Mouse (Mus musculus) limb, embryonic 11.5 days (tissue): ENCODE measurements at regions not wholly inside any gene's neighbourhood (a gene's known extent, or its start where the extent isn't known, plus 50 kb on each side); places are given as distances from the start of the nearest gene placed in this dataset.

ENCODE experiments used
- ATAC-seq: fragments of 200-750 bp; cut with Nextera tagmentation; 2 replicates; pipeline ENCODE4 v1.8.0; 2017; ENCODE audit warnings: low read depth; ENCODE audit not compliant: insufficient number of reproducible peaks, low FRiP score, low TSS enrichment
- DNase-seq: peaks from one replicate; pipeline ENCODE4 v3.0.0-alpha.2; 2015; ENCODE audit warnings: low spot score
- H3K27ac ChIP-seq: fragments of 300-500 bp; sonication (generic); replicated peaks from 2 replicates; pipeline ENCODE4 v1.5.1; 2014; ENCODE audit warnings: low read depth, mild to moderate bottlenecking, low read length
- H3K27me3 ChIP-seq: fragments of 300-500 bp; sonication (generic); 2 replicates; pipeline ENCODE4 v1.6.1; 2014; ENCODE audit warnings: mild to moderate bottlenecking, low read length, mixed read lengths; ENCODE audit not compliant: control insufficient read depth, insufficient read depth
- H3K36me3 ChIP-seq: fragments of 300-500 bp; sonication (generic); 2 replicates; pipeline ENCODE4 v1.6.1; 2014; ENCODE audit warnings: mild to moderate bottlenecking, low read length, moderate library complexity, mixed read lengths; ENCODE audit not compliant: control insufficient read depth, insufficient read depth
- H3K4me1 ChIP-seq: fragments of 300-500 bp; sonication (generic); 2 replicates; pipeline ENCODE4 v1.6.1; 2014; ENCODE audit warnings: low read length, mixed read lengths; ENCODE audit not compliant: control insufficient read depth, insufficient read depth
- H3K4me2 ChIP-seq: fragments of 300-500 bp; sonication (generic); 2 replicates; pipeline ENCODE4 v1.6.1; 2014; ENCODE audit warnings: low read depth, mild to moderate bottlenecking, moderate library complexity; ENCODE audit not compliant: severe bottlenecking
- H3K4me3 ChIP-seq: fragments of 300-500 bp; sonication (generic); 2 replicates; pipeline ENCODE4 v1.5.1; 2014; ENCODE audit warnings: low read depth, low read length
- H3K9ac ChIP-seq: fragments of 300-500 bp; sonication (generic); 2 replicates; pipeline ENCODE4 v1.6.1; 2014; ENCODE audit warnings: mild to moderate bottlenecking, low read length
- H3K9me3 ChIP-seq: fragments of 300-500 bp; sonication (generic); 2 replicates; pipeline ENCODE4 v1.6.1; 2016; ENCODE audit warnings: low read length; ENCODE audit not compliant: control insufficient read depth
- WGBS: fragments of 180-500 bp; shearing (Covaris S2); extraction: QIAGEN DNeasy Blood & Tissue Kit; methylation state at CpG from one replicate; pipeline ENCODE4 v1.1.7; 2014; 5-methylcytosine and 5-hydroxymethylcytosine counted together

GRCm38 (mm10) chr8:90657641-90658051 lies 159.5 kb downstream of the Gm19935 start:
- 46% methylated on average over 7 of the region's 7 CpGs for WGBS
- Histone ChIP-seq H3K27ac (no peak overlapping the region), H3K9ac (no peak overlapping the region), H3K4me1 (no peaks in the 10 kb centered on the region), H3K4me2 (no peak overlapping the region), H3K27me3 (no peaks in the 10 kb centered on the region), H3K4me3 (no peak overlapping the region), H3K9me3 (peaks cover 2% of the 10 kb centered on the region; the same call in 1 of the 2 replicates), H3K36me3 (no peaks in the 10 kb centered on the region)
- ATAC-seq (no peak), DNase-seq (peak; percentile 65)

- no peak overlapping the region for H3K9ac ChIP-seq
- no peaks in the 10 kb centered on the region for H3K4me1 ChIP-seq
- ATAC-seq (no peak), DNase-seq (no peak)
- WGBS, result 88% methylated on average over 5 of the region's 5 CpGs
- no peaks in the 10 kb centered on the region for H3K36me3 ChIP-seq
- no peak overlapping the region for H3K4me3 ChIP-seq
- H3K27ac ChIP-seq, result no peak overlapping the region
- no peak overlapping the region for H3K4me2 ChIP-seq
- peaks cover 2% of the 10 kb centered on the region; the same call in 1 of the 2 replicates for H3K9me3 ChIP-seq
- H3K27me3 ChIP-seq, result no peaks in the 10 kb centered on the region
Measured at GRCm38 (mm10) chr8:90657116-90657515, 160.1 kb downstream of the Gm19935 start.

- H3K9me3 ChIP-seq, result no peaks in the 10 kb centered on the region
- no peak overlapping the region for H3K4me3 ChIP-seq
- H3K36me3 ChIP-seq, result no peaks in the 10 kb centered on the region
- ATAC-seq (no peak), DNase-seq (no peak)
- no peak overlapping the region for H3K27ac ChIP-seq
- WGBS, result 56% methylated on average over 5 of the region's 5 CpGs
- H3K27me3 ChIP-seq, result no peaks in the 10 kb centered on the region
- no peak overlapping the region for H3K4me2 ChIP-seq
- no peak overlapping the region for H3K9ac ChIP-seq
- H3K4me1 ChIP-seq, result no peaks in the 10 kb centered on the region
Measured at GRCm38 (mm10) chr8:90656436-90657090, 160.6 kb downstream of the Gm19935 start.

- no peak overlapping the region for H3K9ac ChIP-seq
- H3K9me3 ChIP-seq, result no peaks in the 10 kb centered on the region
- ATAC-seq, result no peak
- no peaks in the 10 kb centered on the region for H3K36me3 ChIP-seq
- H3K27me3 ChIP-seq, result no peaks in the 10 kb centered on the region
- H3K27ac ChIP-seq, result no peak overlapping the region
- no peak for DNase-seq
- H3K4me2 ChIP-seq, result no peak overlapping the region
- no peak overlapping the region for H3K4me3 ChIP-seq
- WGBS, result 92% methylated on average over 2 of the region's 2 CpGs
- H3K4me1 ChIP-seq, result no peaks in the 10 kb centered on the region
Measured at GRCm38 (mm10) chr8:90654786-90655185, 162.4 kb downstream of the Gm19935 start.

GRCm38 (mm10) chr8:90642392-90642791 lies 174.8 kb downstream of the Gm19935 start:
- DNase-seq, result peak; percentile 16
- H3K27ac ChIP-seq, result no peak overlapping the region
- no peak for ATAC-seq
- H3K4me3 ChIP-seq, result no peak overlapping the region
- no peak overlapping the region for H3K9ac ChIP-seq
- H3K9me3 ChIP-seq, result no peaks in the 10 kb centered on the region
- H3K36me3 ChIP-seq, result no peaks in the 10 kb centered on the region
- no peaks in the 10 kb centered on the region for H3K27me3 ChIP-seq
- no peaks in the 10 kb centered on the region for H3K4me1 ChIP-seq
- 73% methylated on average over 6 of the region's 6 CpGs for WGBS
- H3K4me2 ChIP-seq, result no peak overlapping the region

GRCm38 (mm10) chr8:90636770-90637169 lies 180.4 kb downstream of the Gm19935 start:
- peak; percentile 7 for DNase-seq
- H3K9ac ChIP-seq, result no peak overlapping the region

GRCm38 (mm10) chr8:90635766-90636492 lies 181.3 kb downstream of the Gm19935 start:
- no peak overlapping the region for H3K4me2 ChIP-seq
- no peak for ATAC-seq
- H3K27me3 ChIP-seq, result no peaks in the 10 kb centered on the region
- DNase-seq, result peak; percentile 48
- no peaks in the 10 kb centered on the region for H3K4me1 ChIP-seq
- no peak overlapping the region for H3K9ac ChIP-seq
- no peak overlapping the region for H3K27ac ChIP-seq
- H3K4me3 ChIP-seq, result no peak overlapping the region
- H3K36me3 ChIP-seq, result no peaks in the 10 kb centered on the region
- H3K9me3 ChIP-seq, result no peaks in the 10 kb centered on the region
- WGBS, result 23% methylated on average over 7 of the region's 7 CpGs

More at GRCm38 (mm10) chr8:90636770-90637169, 180.4 kb downstream of the Gm19935 start:
- H3K4me3 ChIP-seq, result no peak overlapping the region
- no peaks in the 10 kb centered on the region for H3K4me1 ChIP-seq
- no peaks in the 10 kb centered on the region for H3K9me3 ChIP-seq
- no peaks in the 10 kb centered on the region for H3K36me3 ChIP-seq
- no peak for ATAC-seq
- WGBS, result 87% methylated on average over 7 of the region's 7 CpGs
- H3K27me3 ChIP-seq, result no peaks in the 10 kb centered on the region
- no peak overlapping the region for H3K27ac ChIP-seq
- no peak overlapping the region for H3K4me2 ChIP-seq

GRCm38 (mm10) chr8:90630796-90631195 lies 186.4 kb downstream of the Gm19935 start:
- Histone ChIP-seq H3K27me3 (no peaks in the 10 kb centered on the region), H3K4me3 (no peak overlapping the region), H3K4me2 (no peak overlapping the region), H3K4me1 (no peaks in the 10 kb centered on the region), H3K36me3 (no peaks in the 10 kb centered on the region), H3K9me3 (no peaks in the 10 kb centered on the region), H3K27ac (no peak overlapping the region), H3K9ac (no peak overlapping the region)
- 95% methylated on average over 1 of the region's 1 CpGs for WGBS
- DNase-seq (peak; percentile 16), ATAC-seq (no peak)
